Mouse (Mus musculus) right cerebral cortex, adult 2 months (tissue): ENCODE measurements around the gene Crybg2.
A peak's percentile ranks its signal among the peaks of the same experiment; 100 is the strongest.

Experiments used
- DNase-seq, 2 experiments: peaks; one replicate each; pipeline ENCODE4 v3.0.0; 2021 to 2022; ENCODE audit warnings: low spot score in 2 of 2

The Crybg2 gene

GRCm38 (mm10) chr4:134120916-134121315 lies 60.3 kb downstream of the Crybg2 start:
- no peak for DNase-seq

GRCm38 (mm10) chr4:134121571-134121970 lies 61.0 kb downstream of the Crybg2 start:
- no peak for DNase-seq

- DNase-seq = peak in 1 of 2 experiments; percentile 27
These were observed 61.7 kb downstream of the Crybg2 start for GRCm38 (mm10) chr4:134122281-134122680.

GRCm38 (mm10) chr4:134123147-134123546 lies 62.5 kb downstream of the Crybg2 start:
- no peak for DNase-seq

- peak; percentile 85 to 91 for DNase-seq
These were observed 63.3 kb downstream of the Crybg2 start for GRCm38 (mm10) chr4:134123680-134124551.

- no peak for DNase-seq
These were observed 64.9 kb downstream of the Crybg2 start for GRCm38 (mm10) chr4:134125383-134126060.

GRCm38 (mm10) chr4:134126300-134127120 lies 65.9 kb downstream of the Crybg2 start:
- DNase-seq = no peak

GRCm38 (mm10) chr4:134127121-134127455 lies 66.5 kb downstream of the Crybg2 start:
- DNase-seq = peak; percentile 75 to 79

GRCm38 (mm10) chr4:134127793-134128192 lies 67.2 kb downstream of the Crybg2 start:
- peak in 1 of 2 experiments; percentile 27 for DNase-seq

- DNase-seq = peak; percentile 85 to 89
These were observed 67.8 kb downstream of the Crybg2 start, which contains the start of gene Sh3bgrl3 for GRCm38 (mm10) chr4:134128221-134128982. Gene Sh3bgrl3 (minus strand): TSS chr4:134128789.

- DNase-seq = no peak
These were observed 68.4 kb downstream of the Crybg2 start for GRCm38 (mm10) chr4:134128983-134129362.

- DNase-seq = peak; percentile 39 to 54
These were observed 68.9 kb downstream of the Crybg2 start for GRCm38 (mm10) chr4:134129482-134129881.

GRCm38 (mm10) chr4:134132117-134132516 lies 71.5 kb downstream of the Crybg2 start:
- no peak for DNase-seq

- DNase-seq = no peak
These were observed 72.0 kb downstream of the Crybg2 start for GRCm38 (mm10) chr4:134132519-134133095.

- DNase-seq = no peak
These were observed 75.8 kb downstream of the Crybg2 start for GRCm38 (mm10) chr4:134136280-134136926.

GRCm38 (mm10) chr4:134138857-134139256 lies 78.2 kb downstream of the Crybg2 start:
- no peak for DNase-seq
